Mouse (Mus musculus) embryonic stem cell, embryonic (primary cell): ENCODE measurements around the gene Noa1.

Source experiments
- CTCF ChIA-PET, 4 experiments: fragments of 300-600 bp in 2 of 4; fragments of 350-600 bp in 2 of 4; sonication (Branson Sonifier 250); formaldehyde crosslinking; loops; one replicate each; lab custom pipeline; 2022; ENCODE audit warnings: inconsistent platforms in 2 of 4; lab: Charles Lee
- POLR2A ChIA-PET, 4 experiments: fragments of 300-600 bp in 2 of 4; fragments of 350-600 bp in 2 of 4; sonication (Branson Sonifier 250); formaldehyde crosslinking; loops; one replicate each; lab custom pipeline; 2022; ENCODE audit warnings: antibody characterized with exemption in 4 of 4, inconsistent platforms in 1 of 4; lab: Charles Lee

The Noa1 gene

DNA sequence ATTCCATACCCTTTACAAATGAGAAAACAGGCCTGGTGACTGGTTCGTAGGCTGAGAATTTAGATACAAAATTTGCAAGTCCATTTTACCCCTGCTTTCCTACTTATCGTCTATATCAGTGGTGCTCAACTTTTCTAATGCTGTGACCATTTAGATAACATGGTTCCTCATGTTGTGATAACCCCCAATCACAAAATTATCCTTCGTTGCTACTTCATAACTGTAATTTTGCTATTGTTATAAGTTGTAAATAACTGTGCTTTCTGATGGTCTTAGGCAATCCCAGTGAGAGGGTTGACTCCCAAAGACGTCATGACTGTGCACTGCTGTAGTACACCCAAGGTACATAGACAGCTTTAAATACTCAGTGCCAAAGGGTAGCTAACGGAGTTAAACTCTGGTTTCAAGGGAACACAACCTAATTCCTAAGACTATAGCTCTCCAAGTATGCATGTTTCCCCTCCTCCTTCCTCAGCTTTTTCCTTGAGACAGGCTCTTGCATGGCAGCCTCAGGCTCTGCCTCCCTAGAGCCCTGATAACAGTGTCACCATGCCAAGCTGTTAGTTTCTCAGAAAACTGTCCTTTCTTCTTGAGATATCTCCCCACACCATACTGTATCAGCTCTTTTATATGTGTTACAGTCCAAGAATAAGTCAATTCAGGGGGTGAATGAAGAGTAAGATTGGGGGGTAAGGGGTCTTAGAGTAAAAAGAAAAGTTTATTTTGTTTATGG lies 1.9 kb downstream of the Noa1 start:
- POLR2A ChIA-PET = interaction anchor here in 2 of 4 experiments (0.6 to 5.2 kb wide), 5 partner anchors 10 to 50 kb away, joined by 3 to 57 read pairs (median 4); no protein-coding TSS in a partner anchor
- CTCF ChIA-PET = interaction anchor here in 3 of 4 experiments (0.6 to 1.6 kb wide), 4 partner anchors 9 to 62 kb away, joined by 3 to 13 read pairs (median 10); no protein-coding TSS in a partner anchor

DNA sequence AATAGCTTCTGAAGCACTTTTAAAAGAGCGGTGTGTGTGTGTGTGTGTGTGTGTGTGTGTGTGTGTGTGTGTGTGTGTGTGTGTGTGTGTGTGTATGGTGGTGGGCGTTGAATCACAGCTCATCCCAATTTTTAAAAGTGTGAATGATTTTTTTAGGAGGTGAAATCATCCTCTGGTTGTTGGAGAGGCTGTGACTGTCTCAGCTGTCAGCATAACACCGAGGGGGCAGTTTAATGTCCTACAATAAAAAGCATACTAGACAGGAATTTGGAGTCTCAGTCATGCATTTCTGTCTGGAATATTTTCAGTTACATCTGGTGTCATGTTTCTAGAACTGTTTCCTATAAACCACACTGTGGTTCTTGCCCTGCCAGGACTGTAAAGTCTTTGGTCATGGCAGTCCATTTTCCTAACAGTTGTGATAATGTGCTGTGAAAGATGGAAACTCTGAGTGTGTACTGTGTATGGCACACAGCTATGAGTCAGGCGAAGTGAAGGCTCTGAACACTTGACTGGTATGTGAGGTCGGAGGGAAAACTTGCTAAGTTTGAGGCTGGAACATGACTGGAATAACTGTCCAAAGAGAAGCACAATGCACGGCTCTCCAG lies 8.5 kb downstream of the Noa1 start:
- ChIA-PET CTCF (interaction anchor here in 2 of 4 experiments (0.5 to 1.9 kb wide), 3 partner anchors 9 to 98 kb away, joined by 3 to 11 read pairs (median 3); partner anchors contain the start of genes Noa1 (in 1 of the 2) and Polr2b (in 1 of the 2)), POLR2A (interaction anchor here in 2 of 4 experiments (0.6 to 8.0 kb wide), 5 partner anchors 9 to 24 kb away, joined by 3 to 57 read pairs (median 3); partner anchors contain the start of genes Noa1 (in 1 of the 2) and Polr2b (in 1 of the 2))

DNA sequence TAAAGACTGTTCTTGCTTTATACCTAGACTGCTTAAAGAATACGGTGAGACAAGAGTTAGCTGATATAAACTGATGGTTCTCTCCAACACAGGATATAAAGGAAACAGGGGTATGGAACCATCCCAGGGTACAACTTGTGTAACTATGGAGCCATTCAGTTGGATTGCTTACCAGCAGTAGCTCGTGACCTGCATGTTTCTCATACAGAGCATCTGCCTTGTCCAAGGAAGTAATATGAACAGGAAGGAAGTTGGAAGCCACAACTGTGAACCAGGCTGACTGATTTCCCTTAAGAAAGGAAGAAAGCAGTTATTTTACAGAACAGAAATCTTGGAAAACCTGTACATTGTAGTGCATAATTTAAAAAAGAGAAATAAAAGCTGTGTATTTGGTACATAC lies 10.4 kb downstream of the Noa1 start:
- ChIA-PET CTCF (interaction anchor here in 2 of 4 experiments (0.7 to 1.1 kb wide), 2 partner anchors 93 to 105 kb away, joined by 5 read pairs; no protein-coding TSS in a partner anchor), POLR2A (interaction anchor here in 3 of 4 experiments (0.6 to 8.0 kb wide), 8 partner anchors 10 to 335 kb away, joined by 3 to 57 read pairs (median 4); partner anchors contain the start of genes Noa1 (in 3 of the 3) and Polr2b (in 3 of the 3))

GRCm38 (mm10) chr5:77292803-77293522 lies 16.9 kb downstream of the Noa1 start:
- POLR2A ChIA-PET = interaction anchor here in 2 of 4 experiments (1.5 to 23.9 kb wide), 4 partner anchors 11 to 28 kb away, joined by 3 to 359 read pairs (median 6); partner anchors contain the start of genes Rest (in 2 of the 2), Noa1 (in 1 of the 2) and Polr2b (in 1 of the 2)
- CTCF ChIA-PET = interaction anchor here in 1 of 4 experiments (1.5 kb wide), 1 partner anchor 57 kb away, joined by 4 read pairs; no protein-coding TSS in a partner anchor

DNA sequence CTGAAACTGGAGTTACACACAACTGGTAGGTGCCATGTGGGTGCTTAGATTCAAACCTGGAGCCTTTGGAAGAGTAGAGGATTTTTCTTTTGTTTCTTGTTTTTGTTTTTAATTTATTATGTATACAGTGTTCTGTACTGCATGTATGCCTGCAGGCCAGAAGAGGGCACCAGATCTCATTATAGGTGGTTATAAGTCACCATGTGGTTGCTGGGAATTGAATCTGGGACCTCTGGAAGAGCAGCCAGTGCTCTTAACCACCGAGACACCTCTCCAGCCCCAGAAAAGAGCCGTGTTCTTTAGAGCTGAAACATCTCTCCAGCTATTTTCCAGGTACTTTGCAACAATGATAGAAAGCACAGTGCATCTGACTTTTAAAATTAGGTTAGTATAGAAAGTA lies 19.3 kb downstream of the Noa1 start:
- CTCF ChIA-PET = interaction anchor here in 1 of 4 experiments (0.6 kb wide), 1 partner anchor 92 kb away, joined by 5 read pairs; no protein-coding TSS in a partner anchor
- POLR2A ChIA-PET = interaction anchor here in 2 of 4 experiments (0.7 to 23.9 kb wide), 4 partner anchors 10 to 21 kb away, joined by 3 to 359 read pairs (median 4); partner anchors contain the start of genes Polr2b (in 1 of the 2) and Rest (in 1 of the 2)

DNA sequence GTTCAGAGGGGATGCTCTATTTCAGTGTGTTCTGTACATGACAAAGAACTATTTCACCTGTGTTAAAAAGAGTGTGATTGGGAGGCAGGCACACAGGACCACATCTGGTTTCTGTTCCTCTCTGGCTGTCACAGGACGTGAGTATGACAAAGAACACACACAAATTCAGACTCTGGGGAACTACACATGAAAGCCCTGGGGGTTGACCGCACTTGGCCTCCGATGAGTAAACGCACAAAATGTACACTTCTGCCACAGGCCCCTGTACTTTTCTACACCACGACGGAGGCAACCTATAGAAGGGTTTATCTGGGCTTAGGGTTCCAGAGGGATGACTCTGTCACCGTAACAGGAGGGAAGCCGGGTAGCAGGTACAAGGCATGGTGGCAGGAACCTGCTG lies 20.2 kb downstream of the Noa1 start:
- POLR2A ChIA-PET = interaction anchor here in 1 of 4 experiments (0.6 to 23.9 kb wide), 3 partner anchors 20 to 79 kb away, joined by 5 to 359 read pairs (median 6); partner anchors contain the start of genes Polr2b and Rest

DNA sequence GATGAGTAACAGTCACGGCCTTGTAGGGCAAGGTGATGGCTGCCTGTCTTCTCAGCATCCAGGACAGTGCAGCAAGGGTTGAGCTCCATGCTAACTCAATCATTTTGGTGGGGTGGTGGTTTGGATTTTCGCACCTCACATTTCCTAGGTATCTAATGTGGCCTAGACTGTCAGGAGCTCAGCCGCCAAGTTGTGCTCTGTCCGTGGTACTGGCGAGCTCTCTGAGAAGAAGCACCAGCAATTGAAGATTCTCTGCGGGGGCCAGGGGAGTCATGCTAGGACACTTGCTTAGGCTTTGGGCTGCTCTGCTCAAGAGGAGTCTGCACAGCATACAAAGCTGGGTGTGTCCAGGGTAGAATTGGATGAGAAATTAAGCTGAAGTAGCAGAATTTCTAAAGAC lies 22.0 kb downstream of the Noa1 start:
- CTCF ChIA-PET = interaction anchor here in 3 of 4 experiments (0.7 to 1.5 kb wide), 6 partner anchors 9 to 94 kb away, joined by 3 to 6 read pairs (median 3); no protein-coding TSS in a partner anchor
- POLR2A ChIA-PET = interaction anchor here (0.5 to 23.9 kb wide), 30 partner anchors 8 to 314 kb away, joined by 3 to 359 read pairs (median 4); partner anchors contain the start of genes Noa1 (in 3 of the 4), Polr2b (in 3 of the 4), Rest (in 2 of the 4) and Srp72 (in 1 of the 4)

More for the DNA sequence above, 20.2 kb downstream of the Noa1 start:
- CTCF ChIA-PET = interaction anchor here in 2 of 4 experiments (0.7 to 1.0 kb wide), 2 partner anchors 65 to 103 kb away, joined by 3 to 4 read pairs; no protein-coding TSS in a partner anchor

DNA sequence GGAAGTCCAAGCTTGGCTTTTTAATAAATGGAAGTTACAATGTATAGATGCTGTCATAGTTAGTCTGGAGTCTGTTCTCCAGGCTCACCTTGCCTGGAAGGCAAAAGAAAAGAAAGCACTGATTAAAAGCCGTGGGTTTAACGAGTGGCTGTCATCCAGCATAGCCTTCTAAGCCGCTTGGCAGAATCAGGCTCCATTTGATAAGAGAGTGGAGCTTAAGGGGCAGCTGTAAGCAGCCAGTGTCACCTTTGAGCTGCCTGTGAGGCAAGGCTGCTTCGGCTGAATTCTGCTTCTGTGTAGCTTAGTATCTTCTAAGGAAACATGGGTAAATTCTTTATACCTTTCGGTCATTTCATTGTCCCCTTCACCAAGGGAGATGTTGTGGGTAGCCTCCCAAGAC lies 23.0 kb downstream of the Noa1 start:
- CTCF ChIA-PET = interaction anchor here in 1 of 4 experiments (0.9 to 1.4 kb wide), 2 partner anchors 13 to 15 kb away, joined by 3 read pairs; no protein-coding TSS in a partner anchor
- POLR2A ChIA-PET = interaction anchor here in 3 of 4 experiments (0.6 to 23.9 kb wide), 10 partner anchors 9 to 37 kb away, joined by 3 to 359 read pairs (median 8); partner anchors contain the start of genes Rest (in 2 of the 3), Noa1 (in 1 of the 3) and Polr2b (in 1 of the 3)

GRCm38 (mm10) chr5:77285685-77286084 lies 24.2 kb downstream of the Noa1 start:
- CTCF ChIA-PET = interaction anchor here in 2 of 4 experiments (0.8 to 1.0 kb wide), 2 partner anchors 13 to 62 kb away, joined by 3 to 4 read pairs; no protein-coding TSS in a partner anchor
- POLR2A ChIA-PET = interaction anchor here in 3 of 4 experiments (0.6 to 23.9 kb wide), 7 partner anchors 11 to 165 kb away, joined by 3 to 359 read pairs (median 4); partner anchors contain the start of gene Rest (in 1 of the 3)

GRCm38 (mm10) chr5:77282242-77282641 lies 27.6 kb downstream of the Noa1 start:
- ChIA-PET POLR2A (interaction anchor here (0.5 to 23.9 kb wide), 16 partner anchors 9 to 371 kb away, joined by 3 to 359 read pairs (median 4); partner anchors contain the start of genes Noa1 (in 2 of the 4), Polr2b (in 2 of the 4) and Rest (in 2 of the 4)), CTCF (interaction anchor here in 2 of 4 experiments (0.5 to 1.8 kb wide), 5 partner anchors 11 to 168 kb away, joined by 3 to 7 read pairs (median 4); partner anchors contain the start of gene Hopx (in 1 of the 2))

DNA sequence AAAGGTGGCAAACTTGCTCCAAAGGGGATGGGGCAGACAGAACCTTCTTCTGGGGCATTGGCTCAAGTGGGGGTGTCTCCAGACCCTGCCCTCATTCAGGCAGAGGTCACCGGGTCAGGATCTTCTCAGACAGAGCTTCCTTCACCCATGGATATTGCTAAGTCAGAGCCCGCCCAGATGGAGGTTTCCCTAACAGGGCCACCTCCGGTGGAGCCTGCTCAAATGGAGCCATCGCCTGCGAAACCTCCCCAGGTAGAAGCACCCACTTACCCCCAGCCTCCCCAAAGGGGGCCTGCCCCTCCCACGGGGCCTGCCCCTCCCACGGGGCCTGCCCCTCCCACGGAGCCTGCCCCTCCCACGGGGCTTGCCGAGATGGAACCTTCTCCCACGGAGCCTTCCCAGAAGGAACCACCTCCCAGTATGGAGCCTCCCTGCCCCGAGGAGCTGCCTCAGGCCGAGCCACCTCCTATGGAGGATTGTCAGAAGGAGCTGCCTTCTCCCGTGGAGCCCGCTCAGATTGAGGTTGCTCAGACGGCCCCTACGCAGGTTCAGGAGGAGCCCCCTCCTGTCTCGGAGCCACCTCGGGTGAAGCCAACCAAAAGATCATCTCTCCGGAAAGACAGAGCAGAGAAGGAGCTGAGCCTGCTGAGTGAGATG lies 28.2 kb downstream of the Noa1 start:
- POLR2A ChIA-PET = interaction anchor here (0.5 to 23.9 kb wide), 18 partner anchors 9 to 372 kb away, joined by 3 to 359 read pairs (median 4); partner anchors contain the start of genes Noa1 (in 2 of the 4), Polr2b (in 2 of the 4) and Rest (in 2 of the 4)
- CTCF ChIA-PET = interaction anchor here in 3 of 4 experiments (0.5 to 1.8 kb wide), 7 partner anchors 8 to 167 kb away, joined by 3 to 7 read pairs (median 3); partner anchors contain the start of gene Hopx (in 1 of the 3)

DNA sequence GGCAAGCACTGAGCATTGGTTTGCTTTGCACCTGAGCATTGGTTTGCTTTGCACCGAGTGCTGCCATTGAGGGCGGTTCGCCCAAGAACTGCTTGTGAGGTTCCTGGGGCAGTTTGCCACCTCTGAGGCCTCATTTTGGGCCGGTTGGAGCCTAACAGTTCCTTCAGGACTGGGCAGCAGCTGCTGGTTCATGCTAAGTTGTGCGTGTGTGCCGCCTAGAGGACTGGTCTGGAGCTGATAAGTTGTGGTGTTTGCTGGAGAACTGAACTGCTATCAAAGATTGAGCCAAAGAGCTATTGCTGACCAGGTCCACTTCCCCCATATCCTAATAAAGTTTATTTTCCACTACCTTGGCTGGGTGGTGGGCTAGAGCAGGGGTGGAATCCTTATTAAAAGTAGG lies 32.7 kb downstream of the Noa1 start:
- POLR2A ChIA-PET = interaction anchor here in 3 of 4 experiments (0.8 to 23.9 kb wide), 12 partner anchors 5 to 40 kb away, joined by 3 to 359 read pairs (median 4); partner anchors contain the start of genes Rest (in 3 of the 3), Noa1 (in 1 of the 3) and Polr2b (in 1 of the 3)

GRCm38 (mm10) chr5:77275950-77276349 lies 33.9 kb downstream of the Noa1 start:
- ChIA-PET CTCF (interaction anchor here in 1 of 4 experiments (1.4 kb wide), 1 partner anchor 11 kb away, joined by 3 read pairs; no protein-coding TSS in a partner anchor), POLR2A (interaction anchor here in 3 of 4 experiments (0.6 to 23.9 kb wide), 8 partner anchors 6 to 325 kb away, joined by 3 to 359 read pairs (median 5); partner anchors contain the start of genes Rest (in 2 of the 3), Noa1 (in 1 of the 3), Paics (in 1 of the 3) and Polr2b (in 1 of the 3))

More for the DNA sequence above, 32.7 kb downstream of the Noa1 start:
- CTCF ChIA-PET = interaction anchor here in 2 of 4 experiments (0.6 to 1.5 kb wide), 3 partner anchors 11 to 21 kb away, joined by 3 to 4 read pairs (median 4); no protein-coding TSS in a partner anchor

GRCm38 (mm10) chr5:77273151-77273550 lies 36.7 kb downstream of the Noa1 start:
- POLR2A ChIA-PET = interaction anchor here in 3 of 4 experiments (0.9 to 23.9 kb wide), 14 partner anchors 4 to 38 kb away, joined by 3 to 359 read pairs (median 5); partner anchors contain the start of gene Rest (in 2 of the 3)
- CTCF ChIA-PET = interaction anchor here in 3 of 4 experiments (0.6 to 1.4 kb wide), 5 partner anchors 8 to 79 kb away, joined by 3 read pairs; partner anchors contain the start of gene Rest (in 1 of the 3)

GRCm38 (mm10) chr5:77269399-77269798 lies 40.5 kb downstream of the Noa1 start:
- CTCF ChIA-PET = interaction anchor here in 2 of 4 experiments (0.6 to 1.0 kb wide), 3 partner anchors 10 to 81 kb away, joined by 3 to 5 read pairs (median 3); partner anchors contain the start of gene Polr2b (in 1 of the 2)

More at GRCm38 (mm10) chr5:77269399-77269798, 40.5 kb downstream of the Noa1 start:
- POLR2A ChIA-PET = interaction anchor here in 2 of 4 experiments (0.6 to 21.1 kb wide), 4 partner anchors 12 to 41 kb away, joined by 3 to 359 read pairs (median 7); no protein-coding TSS in a partner anchor
